Mouse (Mus musculus) brain, embryonic 14.5 days (tissue): Measurements from ENCODE around the gene Gng7.

Experiments used
- CTCF ChIP-seq: fragments of 200-500 bp; IDR thresholded peaks from 2 replicates; pipeline ENCODE4 v1.5.1; 2012; ENCODE audit warnings: inconsistent platforms, mild to moderate bottlenecking, moderate library complexity, borderline replicate concordance; ENCODE audit not compliant: insufficient read depth, insufficient read length; ENCODE audit errors: extremely low read depth
- POLR2A ChIP-seq: fragments of 200-500 bp; IDR thresholded peaks from 2 replicates; pipeline ENCODE4 v1.6.1; 2012; ENCODE audit warnings: mild to moderate bottlenecking, inconsistent platforms, borderline replicate concordance; ENCODE audit not compliant: poor library complexity, insufficient read depth, insufficient read length, severe bottlenecking; ENCODE audit errors: extremely low read depth

GRCm38 (mm10) chr10:80962585-80962984 is 52.2 kb downstream of the Gng7 start:
- TF ChIP-seq CTCF (no peak), POLR2A (no peak)
